Mouse (Mus musculus) layer of hippocampus, postnatal 25 days (tissue): ENCODE results near the gene Lad1. TPM values are rescaled to one million over a fixed set of nuclear protein-coding genes. Genes with fewer than 3 reads are reported as not detected.
A peak's percentile ranks its signal among the peaks of the same experiment; 100 is the strongest.

Experiments used
- DNase-seq, 2 experiments: peaks; one replicate each; pipeline ENCODE4 v3.0.0; 2022; ENCODE audit warnings: mixed read lengths in 2 of 2, low spot score in 1 of 2; ENCODE audit errors: extremely low spot score in 1 of 2
- total RNA-seq, 2 experiments: library from RNA; stranded (reverse); gene quantifications; 2 replicates each; pipeline ENCODE4 v1.2.3; 2021

The Lad1 gene
- total RNA-seq: 1 to 10 TPM; 1.3 to 2.0 TPM

- no peak for DNase-seq
These were observed at the start of gene Lad1 for GRCm38 (mm10) chr1:135818481-135819086. Gene Lad1, plus strand, starts transcription at chr1:135818598.

GRCm38 (mm10) chr1:135770237-135770636 is 48.2 kb upstream of the Lad1 start:
- no peak for DNase-seq

- DNase-seq: no peak
These were observed 47.4 kb upstream of the Lad1 start for GRCm38 (mm10) chr1:135770896-135771572.

- DNase-seq: no peak
These were observed 46.8 kb upstream of the Lad1 start for GRCm38 (mm10) chr1:135771573-135771970.

GRCm38 (mm10) chr1:135776596-135776995 is 41.8 kb upstream of the Lad1 start:
- DNase-seq: no peak

GRCm38 (mm10) chr1:135777046-135777445 is 41.4 kb upstream of the Lad1 start:
- DNase-seq: no peak

GRCm38 (mm10) chr1:135778780-135779535 is 39.4 kb upstream of the Lad1 start, which contains the start of gene Tnni1:
Gene Tnni1, plus strand, starts transcription at chr1:135779434.
- no peak for DNase-seq

- no peak for DNase-seq
These were observed 37.7 kb upstream of the Lad1 start for GRCm38 (mm10) chr1:135780649-135781048.

GRCm38 (mm10) chr1:135781220-135781619 is 37.2 kb upstream of the Lad1 start:
- peak; percentile 59 to 74 for DNase-seq

- DNase-seq: no peak
These were observed 35.6 kb upstream of the Lad1 start for GRCm38 (mm10) chr1:135782816-135783215.

GRCm38 (mm10) chr1:135787799-135788198 is 30.6 kb upstream of the Lad1 start:
- peak in 1 of 2 experiments; percentile 74 for DNase-seq

- DNase-seq: peak in 1 of 2 experiments; percentile 26
These were observed 29.7 kb upstream of the Lad1 start for GRCm38 (mm10) chr1:135788708-135789107.

GRCm38 (mm10) chr1:135789815-135790214 is 28.6 kb upstream of the Lad1 start:
- DNase-seq: peak; percentile 58 to 85

GRCm38 (mm10) chr1:135792143-135792939 is 26.1 kb upstream of the Lad1 start:
- DNase-seq: no peak

- DNase-seq: no peak
These were observed 24.8 kb upstream of the Lad1 start for GRCm38 (mm10) chr1:135793370-135794215.

GRCm38 (mm10) chr1:135794216-135795134 is 23.9 kb upstream of the Lad1 start:
- no peak for DNase-seq

GRCm38 (mm10) chr1:135798492-135798891 is 19.9 kb upstream of the Lad1 start:
- no peak for DNase-seq

GRCm38 (mm10) chr1:135799109-135799627 is 19.2 kb upstream of the Lad1 start:
- no peak for DNase-seq
